Mouse (Mus musculus): ENCODE data around the gene Pik3ap1.
A peak's percentile ranks its signal among the peaks of the same experiment; 100 is the strongest.
"Not testable (repeated sequence)": the region's sequence is repeated elsewhere in the genome, so short reads cannot be mapped to it uniquely, and the experiment has no call there.

Pik3ap1 gene

GRCm38 (mm10) chr19:41384922-41385508, at the start of gene Pik3ap1:
Gene Pik3ap1 (minus strand): TSS chr19:41385102.
- peaks cover 69% of the 10 kb centered on the region for H3K27me3 ChIP-seq (ENCODE audit: insufficient read depth, low read length)
- H3K4me3 ChIP-seq (replicated peaks; ENCODE audit: low read length): peak within 1 kb of the TSS; percentile 81

DNA sequence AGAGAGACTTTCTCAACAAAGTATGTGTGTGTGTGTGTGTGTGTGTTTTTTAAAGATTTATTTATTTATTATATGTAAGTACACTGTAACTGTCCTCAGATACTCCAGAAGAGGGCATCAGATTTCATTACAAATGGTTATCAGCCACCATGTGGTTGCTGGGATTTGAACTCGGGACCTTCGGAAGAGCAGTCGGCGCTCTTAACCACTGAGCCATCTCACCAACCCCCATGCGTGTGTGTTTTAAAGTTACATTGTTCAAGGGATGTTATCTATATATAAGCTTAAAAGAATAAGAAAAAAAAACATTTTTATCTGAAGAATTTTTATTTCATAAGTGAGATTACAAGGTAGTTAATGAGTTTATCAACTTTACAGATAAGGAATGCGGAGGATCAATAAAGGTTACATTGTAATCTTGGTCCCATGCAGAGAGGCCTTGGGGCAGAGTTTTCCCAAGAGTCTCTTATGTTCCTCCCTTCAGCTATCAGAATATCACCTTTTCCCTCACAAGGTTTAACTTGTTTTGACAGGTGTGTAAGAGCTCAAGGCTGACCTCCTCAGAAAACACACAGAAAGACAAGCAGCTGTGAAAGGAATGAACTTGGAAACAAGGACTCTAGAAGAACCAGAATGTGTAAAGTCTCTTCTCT, 46.7 kb upstream of the Pik3ap1 start:
- not testable (repeated sequence) for H3K4me1 ChIP-seq (replicated peaks; ENCODE audit: low read depth, low read length); H3K36me3 ChIP-seq (ENCODE audit: insufficient read depth, low read length); H3K4me3 ChIP-seq (replicated peaks; ENCODE audit: low read length); H3K9me3 ChIP-seq (ENCODE audit: low read length)
- H3K27me3 ChIP-seq (ENCODE audit: insufficient read depth, low read length): peaks cover 12% of the 10 kb centered on the region

More at GRCm38 (mm10) chr19:41384922-41385508, at the start of gene Pik3ap1:
- Histone ChIP-seq H3K4me1 (replicated peaks; ENCODE audit: low read depth, low read length) (peaks cover 10% of the 10 kb centered on the region), H3K9me3 (ENCODE audit: low read length) (no peaks in the 10 kb centered on the region), H3K36me3 (ENCODE audit: insufficient read depth, low read length) (no peaks in the 10 kb centered on the region)
- TF ChIP-seq POU5F1 (IDR thresholded peaks at IDR 0.05; ENCODE audit: borderline replicate concordance, low read length): no peak
- no peak for TF ChIP-seq NANOG (IDR thresholded peaks at IDR 0.05; ENCODE audit: borderline replicate concordance, low read length)
- TF ChIP-seq CTCF (conservative IDR thresholded peaks at IDR 0.05; ENCODE audit: low read length): no peak

DNA sequence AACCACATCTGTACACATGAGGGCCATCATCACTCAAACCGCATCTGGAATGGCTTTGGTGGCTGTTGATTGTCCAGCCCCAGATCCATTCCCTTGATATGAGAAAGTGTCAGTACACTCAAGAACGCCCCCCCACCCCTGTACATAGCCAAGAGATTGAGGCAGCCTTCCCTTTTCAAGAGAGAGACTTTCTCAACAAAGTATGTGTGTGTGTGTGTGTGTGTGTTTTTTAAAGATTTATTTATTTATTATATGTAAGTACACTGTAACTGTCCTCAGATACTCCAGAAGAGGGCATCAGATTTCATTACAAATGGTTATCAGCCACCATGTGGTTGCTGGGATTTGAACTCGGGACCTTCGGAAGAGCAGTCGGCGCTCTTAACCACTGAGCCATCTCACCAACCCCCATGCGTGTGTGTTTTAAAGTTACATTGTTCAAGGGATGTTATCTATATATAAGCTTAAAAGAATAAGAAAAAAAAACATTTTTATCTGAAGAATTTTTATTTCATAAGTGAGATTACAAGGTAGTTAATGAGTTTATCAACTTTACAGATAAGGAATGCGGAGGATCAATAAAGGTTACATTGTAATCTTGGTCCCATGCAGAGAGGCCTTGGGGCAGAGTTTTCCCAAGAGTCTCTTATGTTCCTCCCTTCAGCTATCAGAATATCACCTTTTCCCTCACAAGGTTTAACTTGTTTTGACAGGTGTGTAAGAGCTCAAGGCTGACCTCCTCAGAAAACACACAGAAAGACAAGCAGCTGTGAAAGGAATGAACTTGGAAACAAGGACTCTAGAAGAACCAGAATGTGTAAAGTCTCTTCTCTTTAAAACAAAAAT, 41.2 kb upstream of the Pik3ap1 start:
- H3K27me3 ChIP-seq (ENCODE audit: insufficient read depth, low read length); H3K4me3 ChIP-seq (replicated peaks; ENCODE audit: low read length); H3K4me1 ChIP-seq (replicated peaks; ENCODE audit: low read depth, low read length); H3K9me3 ChIP-seq (ENCODE audit: low read length); H3K36me3 ChIP-seq (ENCODE audit: insufficient read depth, low read length): not testable (repeated sequence)

DNA sequence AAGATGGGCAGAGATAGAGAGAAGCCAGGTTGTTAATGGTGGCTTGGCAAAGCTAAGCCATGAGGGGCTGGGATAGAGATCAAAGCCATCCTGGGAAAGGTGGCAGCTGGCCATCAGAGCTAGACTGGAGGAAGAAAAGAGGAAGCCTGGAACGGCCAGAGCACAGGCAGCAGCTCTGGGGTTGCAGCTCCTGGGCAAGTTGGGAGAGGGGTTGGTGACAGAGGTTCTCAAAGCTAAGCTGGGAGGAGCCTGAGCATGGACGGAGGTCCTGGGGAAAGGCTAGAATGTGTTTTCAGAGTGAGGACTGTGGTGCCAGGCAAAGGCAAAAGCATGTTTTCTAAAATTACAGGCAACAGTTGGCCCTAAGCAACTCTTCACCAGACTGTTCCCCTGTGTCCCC, 36.4 kb upstream of the Pik3ap1 start:
- H3K4me3 ChIP-seq (replicated peaks; ENCODE audit: low read length): no peak overlapping the region
- peaks cover 10% of the 10 kb centered on the region for H3K27me3 ChIP-seq (ENCODE audit: insufficient read depth, low read length)
- 0 out of 2 replicates have a peak, but pooled peaks cover 5% of the 10 kb centered on the region for H3K4me1 ChIP-seq (replicated peaks; ENCODE audit: low read depth, low read length)
- no peak for TF ChIP-seq POU5F1 (IDR thresholded peaks at IDR 0.05; ENCODE audit: borderline replicate concordance, low read length)
- TF ChIP-seq CTCF (conservative IDR thresholded peaks at IDR 0.05; ENCODE audit: low read length): no peak
- TF ChIP-seq NANOG (IDR thresholded peaks at IDR 0.05; ENCODE audit: borderline replicate concordance, low read length): no peak
- H3K36me3 ChIP-seq (ENCODE audit: insufficient read depth, low read length): no peaks in the 10 kb centered on the region
- no peaks in the 10 kb centered on the region for H3K9me3 ChIP-seq (ENCODE audit: low read length)

DNA sequence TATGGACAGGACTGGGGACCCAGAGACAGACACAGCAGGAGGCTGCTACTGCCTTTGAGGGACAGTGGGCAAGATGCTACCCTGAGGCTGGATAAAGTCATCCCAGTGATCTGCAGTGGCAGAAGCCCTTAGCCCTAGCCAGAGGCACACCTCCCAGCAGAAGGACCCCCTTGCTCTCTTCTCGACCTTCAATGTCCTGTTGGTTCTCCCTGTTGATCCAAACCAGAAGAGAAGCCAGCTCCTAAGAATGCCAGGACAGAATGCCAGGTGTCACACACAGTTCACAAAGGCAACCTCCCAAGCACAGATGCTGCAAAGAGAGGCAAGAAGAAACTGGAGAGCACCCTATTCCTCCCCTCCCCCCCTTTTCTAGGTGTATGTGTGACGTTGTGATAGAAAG, 33.9 kb upstream of the Pik3ap1 start:
- no peak overlapping the region for H3K4me3 ChIP-seq (replicated peaks; ENCODE audit: low read length)
- H3K9me3 ChIP-seq (ENCODE audit: low read length): peaks cover under 1% of the 10 kb centered on the region
- no peaks in the 10 kb centered on the region for H3K36me3 ChIP-seq (ENCODE audit: insufficient read depth, low read length)
- TF ChIP-seq POU5F1 (IDR thresholded peaks at IDR 0.05; ENCODE audit: borderline replicate concordance, low read length) (no peak), CTCF (conservative IDR thresholded peaks at IDR 0.05; ENCODE audit: low read length) (no peak), NANOG (IDR thresholded peaks at IDR 0.05; ENCODE audit: borderline replicate concordance, low read length) (no peak)
- peaks cover 10% of the 10 kb centered on the region for H3K27me3 ChIP-seq (ENCODE audit: insufficient read depth, low read length)
- 0 out of 2 replicates have a peak, but pooled peaks cover 13% of the 10 kb centered on the region for H3K4me1 ChIP-seq (replicated peaks; ENCODE audit: low read depth, low read length)

GRCm38 (mm10) chr19:41417995-41418394, 33.1 kb upstream of the Pik3ap1 start:
- Histone ChIP-seq H3K36me3 (ENCODE audit: insufficient read depth, low read length) (no peaks in the 10 kb centered on the region), H3K9me3 (ENCODE audit: low read length) (peaks cover 8% of the 10 kb centered on the region), H3K4me1 (replicated peaks; ENCODE audit: low read depth, low read length) (0 out of 2 replicates have a peak, but pooled peaks cover 13% of the 10 kb centered on the region), H3K27me3 (ENCODE audit: insufficient read depth, low read length) (peaks cover 10% of the 10 kb centered on the region), H3K4me3 (replicated peaks; ENCODE audit: low read length) (no peak overlapping the region)
- no peak for TF ChIP-seq POU5F1 (IDR thresholded peaks at IDR 0.05; ENCODE audit: borderline replicate concordance, low read length)
- TF ChIP-seq NANOG (IDR thresholded peaks at IDR 0.05; ENCODE audit: borderline replicate concordance, low read length): no peak
- TF ChIP-seq CTCF (conservative IDR thresholded peaks at IDR 0.05; ENCODE audit: low read length): no peak

- TF ChIP-seq POU5F1 (IDR thresholded peaks at IDR 0.05; ENCODE audit: borderline replicate concordance, low read length): no peak
- no peak for TF ChIP-seq CTCF (conservative IDR thresholded peaks at IDR 0.05; ENCODE audit: low read length)
- TF ChIP-seq NANOG (IDR thresholded peaks at IDR 0.05; ENCODE audit: borderline replicate concordance, low read length): no peak
- Histone ChIP-seq H3K4me1 (replicated peaks; ENCODE audit: low read depth, low read length) (0 out of 2 replicates have a peak, but pooled peaks cover 13% of the 10 kb centered on the region), H3K27me3 (ENCODE audit: insufficient read depth, low read length) (peaks cover 5% of the 10 kb centered on the region), H3K4me3 (replicated peaks; ENCODE audit: low read length) (no peak overlapping the region), H3K36me3 (ENCODE audit: insufficient read depth, low read length) (no peaks in the 10 kb centered on the region), H3K9me3 (ENCODE audit: low read length) (peaks cover 22% of the 10 kb centered on the region)
These were observed 31.3 kb upstream of the Pik3ap1 start for GRCm38 (mm10) chr19:41416201-41416600.

DNA sequence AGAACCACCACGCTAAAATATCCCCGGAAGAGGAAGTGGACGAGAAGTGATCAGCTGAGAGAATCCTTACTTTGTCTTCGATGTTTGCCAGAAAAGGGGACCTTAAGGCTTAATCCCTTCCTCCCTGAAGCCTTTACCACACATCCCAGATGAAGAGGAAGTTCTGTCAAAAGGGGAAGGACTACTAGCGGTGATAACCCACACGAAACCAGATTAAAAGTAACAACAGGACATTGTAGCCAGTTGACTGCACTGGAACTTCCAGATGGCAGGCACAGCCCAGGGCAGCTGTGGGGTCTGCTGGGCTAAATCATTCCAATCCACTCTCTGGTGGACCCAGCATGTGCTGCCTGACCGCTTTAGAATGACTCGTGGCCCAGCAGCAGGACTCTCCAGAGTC, 17.7 kb upstream of the Pik3ap1 start:
- Histone ChIP-seq H3K36me3 (ENCODE audit: insufficient read depth, low read length) (no peaks in the 10 kb centered on the region), H3K9me3 (ENCODE audit: low read length) (peaks cover 16% of the 10 kb centered on the region), H3K27me3 (ENCODE audit: insufficient read depth, low read length) (no peaks in the 10 kb centered on the region), H3K4me1 (replicated peaks; ENCODE audit: low read depth, low read length) (no peaks in the 10 kb centered on the region), H3K4me3 (replicated peaks; ENCODE audit: low read length) (no peak overlapping the region)
- TF ChIP-seq POU5F1 (IDR thresholded peaks at IDR 0.05; ENCODE audit: borderline replicate concordance, low read length): no peak
- TF ChIP-seq NANOG (IDR thresholded peaks at IDR 0.05; ENCODE audit: borderline replicate concordance, low read length): no peak
- no peak for TF ChIP-seq CTCF (conservative IDR thresholded peaks at IDR 0.05; ENCODE audit: low read length)
